Mouse (Mus musculus): Measurements from ENCODE around the gene Snrpg. TPM values are rescaled to one million over a fixed set of nuclear protein-coding genes. Genes with fewer than 3 reads are reported as not detected.
A peak's percentile ranks its signal among the peaks of the same experiment; 100 is the strongest.

The Snrpg gene
- total and polyA plus RNA-seq, 3 experiments, result 761 to 1,339 (median 796) TPM

- TF ChIP-seq KAT2A (conservative IDR thresholded peaks at IDR 0.05; ENCODE audit: low read depth, low read length) (no peak), MXI1 (IDR thresholded peaks at IDR 0.05; ENCODE audit: low read depth, low read length) (peak; percentile 83), USF2 (IDR thresholded peaks at IDR 0.05; ENCODE audit: borderline replicate concordance in 1 of 2, insufficient read depth in 1 of 2, low read depth in 1 of 2, low read length in 2 of 2) (no peak; a peak in 1 of 4 replicates), GABPA (IDR thresholded peaks at IDR 0.05; ENCODE audit: low read depth, low read length) (no peak), ZC3H11A (IDR thresholded peaks at IDR 0.05; ENCODE audit: low read depth, low read length) (peak; percentile 83), JUND (IDR thresholded peaks at IDR 0.05; ENCODE audit: low read depth, low read length) (0 out of 2 replicates have a peak, but pooled peaks have one; percentile 8), NELFE (IDR thresholded peaks at IDR 0.05; ENCODE audit: low read depth, low read length) (no peak), MYB (IDR thresholded peaks at IDR 0.05; ENCODE audit: low read depth, low read length) (no peak), SMC3 (IDR thresholded peaks at IDR 0.05; ENCODE audit: low read depth, low read length) (peak; percentile 83), MYC (IDR thresholded peaks at IDR 0.05; ENCODE audit: low read depth, low read length) (0 out of 2 replicates have a peak, but pooled peaks have one; percentile 65)
These were observed 29.9 kb downstream of the Snrpg start (continued) for GRCm38 (mm10) chr6:86400972-86401371.

DNA sequence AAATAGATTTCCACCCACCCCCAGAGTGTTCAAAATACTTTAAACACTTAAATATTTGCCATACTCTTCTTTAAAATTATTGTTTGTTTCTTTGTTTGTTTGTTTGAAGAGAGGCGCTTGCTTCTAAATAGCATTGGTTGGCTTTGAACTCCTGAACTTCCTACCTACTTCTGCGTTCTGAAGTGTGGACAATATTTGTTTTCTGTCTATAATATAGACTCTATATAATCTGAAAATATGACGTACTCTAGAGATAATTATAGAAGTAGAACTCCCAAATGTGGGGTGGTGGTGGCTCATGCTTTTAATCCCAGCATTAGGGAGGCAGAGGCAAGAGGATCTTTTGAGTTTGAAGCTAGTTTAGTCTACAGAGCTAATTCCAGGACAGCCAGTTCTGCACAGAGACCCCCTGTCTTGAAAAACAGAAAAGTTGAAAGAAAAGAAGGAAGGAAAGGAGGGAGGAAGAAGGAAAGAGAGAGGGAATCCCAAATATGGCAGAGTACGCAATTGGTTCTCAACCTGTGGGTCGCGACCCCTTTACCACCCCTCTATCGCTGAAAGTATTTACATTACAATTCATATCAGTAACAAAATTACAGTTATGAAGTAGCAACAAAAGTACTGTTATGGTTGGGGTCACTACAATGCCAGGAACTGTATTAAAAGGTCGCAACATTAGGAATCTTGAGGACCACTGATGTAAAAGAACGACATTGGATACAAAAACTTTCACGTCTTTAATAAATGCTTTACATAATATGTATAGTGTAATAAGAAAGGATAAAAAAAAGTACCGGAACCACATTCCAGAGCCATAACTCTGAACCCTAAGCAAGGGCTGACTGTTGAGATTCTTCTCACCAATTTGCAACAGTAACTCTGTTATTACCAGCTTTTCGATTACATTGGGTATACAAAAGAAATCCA, 31.8 kb downstream of the Snrpg start:
- DNase-seq (ENCODE audit: low read depth, low spot score), result peak; percentile 70
- peak overlapping the region; percentile 67 for H3K9ac ChIP-seq (ENCODE audit: control insufficient read depth, low read depth, low read length, poor library complexity, severe bottlenecking)
- H3K79me2 ChIP-seq (ENCODE audit: control insufficient read depth, insufficient read depth, low read length, poor library complexity), result peaks cover 25% of the 10 kb centered on the region
- peak overlapping the region; percentile 60 to 69 for H3K4me3 ChIP-seq (ENCODE audit: control insufficient read depth in 1 of 2, insufficient read depth in 1 of 2, low read depth in 2 of 2, low read length in 2 of 2)
- peaks cover 0 to 20% of the 10 kb centered on the region in 2 experiments; a peak in 3 of 4 replicates for H3K36me3 ChIP-seq (ENCODE audit: control insufficient read depth in 1 of 2, insufficient read depth in 2 of 2, low read length in 2 of 2)
- no peaks in the 10 kb centered on the region for H3K9me3 ChIP-seq (replicated peaks; ENCODE audit: insufficient read depth, low read length)
- H3K27ac ChIP-seq (ENCODE audit: control insufficient read depth, low read depth, low read length), result peak overlapping the region; percentile 33
- H3K27me3 ChIP-seq (ENCODE audit: control insufficient read depth in 1 of 2, insufficient read depth in 2 of 2, low read length in 2 of 2), result no peaks in the 10 kb centered on the region
- TF ChIP-seq NRF1 (IDR thresholded peaks at IDR 0.05; ENCODE audit: insufficient read depth, low read depth, low read length, poor library complexity, severe bottlenecking), result no peak
- no peak for TF ChIP-seq MYB (IDR thresholded peaks at IDR 0.05; ENCODE audit: low read depth, low read length)
- 0 out of 4 replicates have a peak, but pooled peaks of 1 of the 2 experiments have one; percentile 36 for TF ChIP-seq POLR2A (IDR thresholded peaks at IDR 0.05; ENCODE audit: control insufficient read depth in 1 of 2, insufficient read depth in 1 of 2, low read depth in 1 of 2, low read length in 2 of 2, poor library complexity in 1 of 2)
- no peak for TF ChIP-seq POLR2AphosphoS2 (IDR thresholded peaks at IDR 0.05; ENCODE audit: low read length)
- no peak for TF ChIP-seq SMC3 (IDR thresholded peaks at IDR 0.05; ENCODE audit: low read depth, low read length)
- no peak for TF ChIP-seq USF1 (IDR thresholded peaks at IDR 0.05; ENCODE audit: low read depth, low read length)
- no peak for TF ChIP-seq KAT2A (conservative IDR thresholded peaks at IDR 0.05; ENCODE audit: low read depth, low read length)
- TF ChIP-seq MEF2A (IDR thresholded peaks at IDR 0.05; ENCODE audit: extremely low read depth, insufficient replicate concordance, low read depth, low read length, poor library complexity, severe bottlenecking), result no peak
- peak; percentile 64; the same call in 1 of the 2 replicates for TF ChIP-seq ZMIZ1 (IDR thresholded peaks at IDR 0.05; ENCODE audit: low read depth, low read length)
- 0 out of 2 replicates have a peak, but pooled peaks have one; percentile 20 for TF ChIP-seq CHD1 (IDR thresholded peaks at IDR 0.05; ENCODE audit: low read depth, low read length)
- TF ChIP-seq E2F4 (IDR thresholded peaks at IDR 0.05; ENCODE audit: borderline replicate concordance, low read depth, low read length), result no peak
- no peak for TF ChIP-seq MXI1 (IDR thresholded peaks at IDR 0.05; ENCODE audit: low read depth, low read length)
- no peak for TF ChIP-seq ZKSCAN1 (IDR thresholded peaks at IDR 0.05; ENCODE audit: low read depth, low read length)
- peak; percentile 84; the same call in 1 of the 2 replicates for TF ChIP-seq CHD2 (IDR thresholded peaks at IDR 0.05; ENCODE audit: low read length)
- TF ChIP-seq USF2 (IDR thresholded peaks at IDR 0.05; ENCODE audit: borderline replicate concordance in 1 of 2, insufficient read depth in 1 of 2, low read depth in 1 of 2, low read length in 2 of 2), result no peak
- TF ChIP-seq BHLHE40 (IDR thresholded peaks at IDR 0.05; ENCODE audit: borderline replicate concordance, low read depth, low read length), result no peak
- peak; percentile 62; the same call in 1 of the 2 replicates for TF ChIP-seq TBP (IDR thresholded peaks at IDR 0.05; ENCODE audit: low read depth, low read length)
- no peak for TF ChIP-seq ETS1 (IDR thresholded peaks at IDR 0.05; ENCODE audit: low read depth, low read length)
- no peak for TF ChIP-seq ZNF384 (IDR thresholded peaks at IDR 0.05; ENCODE audit: low read depth, low read length)
- no peak for TF ChIP-seq RAD21 (IDR thresholded peaks at IDR 0.05; ENCODE audit: low read depth, low read length)
- H3K4me1 ChIP-seq (ENCODE audit: control insufficient read depth in 1 of 2, insufficient read depth in 2 of 2, low read length in 2 of 2), result peaks cover 0 to 10% of the 10 kb centered on the region in 2 experiments; a peak in 3 of 4 replicates
